In the genomic region with DNA sequence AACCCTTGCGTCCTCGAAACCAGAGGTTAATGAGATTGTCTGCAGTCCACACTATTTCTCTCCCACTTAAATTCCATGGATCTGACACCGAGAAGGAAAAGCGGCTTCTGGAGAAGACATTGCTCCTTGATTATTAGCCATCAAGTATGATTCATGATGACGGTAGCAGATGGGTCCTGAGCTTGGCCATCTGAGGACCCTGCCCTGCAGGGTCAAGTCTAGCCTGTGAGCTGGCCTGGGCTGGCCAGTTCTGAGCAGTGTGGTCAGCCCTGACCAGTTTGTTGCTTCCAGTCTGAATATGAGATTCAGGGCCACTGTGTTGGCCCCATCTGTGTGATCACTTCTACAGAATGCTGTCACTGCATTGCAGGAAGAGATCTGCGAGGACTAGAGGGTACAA, we compare ENCODE assay signal across 12 mouse cellular contexts.
"Had no signal": no experiment of that assay in that cellular context is flagged by ENCODE, and none has a peak within 500 bp of the region (broad histone marks: within the 10 kb centered on the region; RNA-seq: fewer than 3 reads in every experiment).

No protein-coding gene starts in this region.

- DNase-seq: retina, postnatal 1 day; right cerebral cortex, adult 18-20 months; right cerebral cortex, postnatal 14 days; right cerebral cortex, postnatal 25 days; right cerebral cortex, postnatal 4 days; spleen, adult 18-20 months; thymus, adult 18-20 months; thymus, adult 2 months; thymus, postnatal 14 days; thymus, postnatal 25 days; thymus, postnatal 36 days; thymus, postnatal 4 days had no signal
